Mouse (Mus musculus): Measurements from ENCODE around the gene Rnf187.
"Not testable (repeated sequence)": the region's sequence is repeated elsewhere in the genome, so short reads cannot be mapped to it uniquely, and the experiment has no call there.

Rnf187 gene

DNA sequence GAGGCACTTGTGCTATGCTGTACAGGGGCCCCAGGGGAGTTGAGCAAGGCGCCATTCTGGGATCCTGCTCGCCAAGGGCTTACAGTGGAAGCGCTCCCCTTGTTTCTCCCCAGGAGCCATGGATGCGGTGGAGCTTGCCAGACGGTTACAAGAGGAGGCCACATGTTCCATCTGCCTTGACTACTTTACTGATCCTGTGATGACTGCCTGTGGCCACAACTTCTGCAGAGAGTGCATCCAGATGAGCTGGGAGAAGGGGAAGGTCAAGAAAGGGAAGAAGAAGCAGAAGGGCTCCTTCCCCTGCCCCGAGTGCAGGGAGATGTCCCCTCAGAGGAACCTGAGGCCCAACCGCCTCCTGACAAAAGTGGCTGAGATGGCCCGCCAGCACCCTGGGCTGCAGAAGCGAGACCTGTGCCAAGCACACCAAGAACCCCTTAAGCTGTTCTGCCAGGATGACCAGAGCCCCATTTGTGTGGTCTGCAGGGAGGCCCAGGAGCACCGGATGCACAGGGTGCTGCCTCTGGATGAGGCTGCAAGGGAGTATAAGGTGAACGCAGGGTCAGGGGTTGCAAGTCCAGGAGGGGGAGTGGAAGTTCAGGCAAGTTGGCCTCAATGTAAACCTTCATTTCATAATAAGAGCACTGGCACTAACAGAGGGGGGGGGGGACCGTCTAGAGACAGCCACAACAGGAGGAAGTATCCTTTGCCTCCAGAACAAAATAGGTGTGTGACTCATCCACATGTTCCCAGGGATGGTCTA lies 26.5 kb upstream of the Rnf187 start:
- no peak for DNase-seq (ENCODE audit: low read depth)

- DNase-seq (ENCODE audit: low read depth), result no peak
These were observed 25.5 kb upstream of the Rnf187 start for GRCm38 (mm10) chr11:58964216-58964615.

GRCm38 (mm10) chr11:58963543-58963942 lies 24.8 kb upstream of the Rnf187 start:
- no peak for DNase-seq (ENCODE audit: low read depth)

DNA sequence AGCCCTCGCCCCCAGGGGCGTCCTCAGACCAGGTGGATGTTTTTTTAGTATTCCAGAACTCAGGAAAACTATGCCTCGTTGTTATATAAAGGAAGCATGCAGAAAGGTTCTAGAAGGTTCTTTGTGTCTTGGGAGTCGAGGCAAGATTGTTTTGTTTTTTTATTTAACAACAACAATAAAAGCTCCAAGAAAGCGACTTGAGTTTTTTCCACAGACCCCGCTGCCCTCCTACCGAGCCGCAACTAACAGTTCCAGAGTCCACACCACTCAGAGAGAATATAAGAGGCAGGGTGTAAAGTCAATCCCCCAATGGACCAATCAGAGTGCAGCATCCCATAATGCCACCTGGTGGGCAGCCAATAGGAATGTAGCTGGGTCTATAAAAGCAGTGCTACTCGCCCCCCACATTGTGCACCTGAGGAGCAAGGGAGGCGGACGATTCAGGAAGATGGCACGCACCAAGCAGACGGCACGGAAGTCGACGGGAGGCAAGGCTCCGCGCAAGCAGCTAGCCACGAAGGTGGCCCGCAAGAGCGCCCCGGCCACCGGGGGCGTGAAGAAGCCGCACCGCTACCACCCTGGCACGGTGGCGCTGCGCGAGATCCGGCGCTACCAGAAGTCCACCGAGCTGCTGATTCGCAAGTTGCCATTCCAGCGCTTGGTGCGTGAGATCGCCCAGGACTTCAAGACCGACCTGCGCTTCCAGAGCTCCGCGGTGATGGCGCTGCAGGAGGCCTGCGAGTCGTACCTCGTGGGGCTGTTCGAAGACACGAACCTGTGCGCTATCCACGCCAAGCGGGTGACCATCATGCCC lies 22.9 kb upstream of the Rnf187 start:
- DNase-seq (ENCODE audit: low read depth), result no peak

DNA sequence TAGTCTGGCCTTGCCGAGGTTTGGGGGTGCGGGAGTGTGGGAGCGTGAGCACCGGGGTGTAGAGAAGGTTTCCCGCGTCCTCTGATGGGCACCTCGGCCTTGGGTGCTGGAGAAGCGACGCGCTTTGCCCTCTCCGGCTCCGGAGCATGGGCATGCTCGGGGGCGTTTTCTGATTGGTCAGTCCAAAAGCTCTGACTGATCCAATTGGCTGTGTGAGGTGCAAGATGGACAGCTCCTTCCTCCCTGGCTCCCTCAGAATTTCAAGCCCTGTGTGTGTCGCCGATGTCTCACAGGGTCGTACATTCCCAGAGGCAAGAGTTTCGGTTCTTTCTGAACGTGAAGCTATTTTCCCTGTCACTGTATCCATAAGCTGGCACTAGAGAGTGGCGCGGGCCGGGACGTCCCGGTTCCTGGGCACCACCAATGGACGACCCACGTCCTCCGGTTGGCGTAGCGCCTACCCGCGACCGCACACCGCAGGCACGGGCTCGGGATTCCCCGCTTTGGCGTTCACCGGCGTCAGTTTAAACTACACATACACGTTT lies 21.3 kb upstream of the Rnf187 start:
- peak; percentile 89 for DNase-seq (ENCODE audit: low read depth)

DNA sequence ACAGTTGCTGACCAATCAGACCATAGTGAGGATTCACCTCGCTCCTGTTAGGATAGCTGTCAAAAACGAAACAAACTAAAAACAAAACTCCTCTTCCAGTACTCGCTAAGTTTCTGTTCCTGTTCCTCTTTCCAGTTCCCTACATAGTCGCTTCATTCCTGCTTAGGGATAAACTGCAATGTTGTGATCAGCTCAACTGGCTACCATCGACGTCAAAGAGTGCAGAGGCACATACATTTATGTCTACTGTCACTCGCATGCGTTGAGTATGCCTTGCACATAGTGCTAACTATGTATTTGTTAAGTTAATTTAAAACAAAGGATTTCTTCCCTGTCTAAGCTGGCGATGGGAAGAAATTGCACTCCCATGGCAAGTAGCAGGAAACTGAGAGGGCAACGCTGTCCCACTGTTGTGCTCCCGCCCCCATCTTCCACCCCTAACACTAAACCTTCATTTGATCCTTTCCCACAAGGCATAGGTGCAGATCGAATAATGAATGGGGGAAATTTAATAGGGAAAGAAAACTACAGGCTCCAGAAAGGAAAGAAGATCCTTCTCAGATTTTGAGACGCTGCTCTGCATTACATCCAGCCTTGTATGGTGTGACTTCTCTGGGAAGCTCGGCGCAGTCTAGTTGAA lies 20.6 kb upstream of the Rnf187 start:
- DNase-seq (ENCODE audit: low read depth), result no peak

DNA sequence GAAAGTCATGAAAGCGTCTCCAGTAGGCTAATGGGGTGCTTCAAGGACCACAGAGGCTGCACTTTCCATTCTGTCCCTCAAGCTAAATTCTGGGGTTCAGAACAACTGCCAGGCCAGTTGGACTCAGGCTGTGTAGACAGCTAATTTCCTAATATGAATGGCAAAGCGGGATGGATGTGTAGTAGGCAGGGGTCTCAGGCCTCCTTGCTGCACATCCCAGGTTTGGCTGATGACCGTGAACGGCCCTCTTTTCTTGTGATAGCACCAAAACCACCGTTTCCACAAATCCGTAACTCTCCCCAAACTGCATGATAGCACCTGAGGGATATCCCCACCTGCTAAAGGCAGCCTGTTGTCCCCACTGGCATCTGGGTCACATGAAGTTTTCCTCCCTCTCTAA lies 19.8 kb upstream of the Rnf187 start:
- DNase-seq (ENCODE audit: low read depth), result no peak

GRCm38 (mm10) chr11:58957226-58957914 lies 18.7 kb upstream of the Rnf187 start:
- no peak for DNase-seq (ENCODE audit: low read depth)

DNA sequence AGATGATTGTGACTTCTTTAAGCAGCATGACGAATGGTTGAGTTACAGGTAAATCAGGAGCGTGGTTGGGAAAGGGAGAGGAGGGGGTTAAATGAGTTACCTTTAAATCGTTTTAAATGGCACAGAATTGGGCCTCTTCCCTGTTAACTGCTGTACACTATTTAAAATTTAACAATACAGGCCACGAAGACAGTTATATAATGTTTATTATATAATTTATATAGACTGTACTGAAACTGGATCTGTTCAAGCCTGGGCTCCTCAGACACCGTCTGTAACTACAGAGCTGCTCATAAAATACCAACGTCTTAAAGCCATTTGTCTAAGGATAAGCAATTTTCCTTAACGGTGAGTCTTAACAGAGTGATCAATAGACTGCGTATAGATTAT lies 17.1 kb upstream of the Rnf187 start:
- no peak for DNase-seq (ENCODE audit: low read depth)

DNA sequence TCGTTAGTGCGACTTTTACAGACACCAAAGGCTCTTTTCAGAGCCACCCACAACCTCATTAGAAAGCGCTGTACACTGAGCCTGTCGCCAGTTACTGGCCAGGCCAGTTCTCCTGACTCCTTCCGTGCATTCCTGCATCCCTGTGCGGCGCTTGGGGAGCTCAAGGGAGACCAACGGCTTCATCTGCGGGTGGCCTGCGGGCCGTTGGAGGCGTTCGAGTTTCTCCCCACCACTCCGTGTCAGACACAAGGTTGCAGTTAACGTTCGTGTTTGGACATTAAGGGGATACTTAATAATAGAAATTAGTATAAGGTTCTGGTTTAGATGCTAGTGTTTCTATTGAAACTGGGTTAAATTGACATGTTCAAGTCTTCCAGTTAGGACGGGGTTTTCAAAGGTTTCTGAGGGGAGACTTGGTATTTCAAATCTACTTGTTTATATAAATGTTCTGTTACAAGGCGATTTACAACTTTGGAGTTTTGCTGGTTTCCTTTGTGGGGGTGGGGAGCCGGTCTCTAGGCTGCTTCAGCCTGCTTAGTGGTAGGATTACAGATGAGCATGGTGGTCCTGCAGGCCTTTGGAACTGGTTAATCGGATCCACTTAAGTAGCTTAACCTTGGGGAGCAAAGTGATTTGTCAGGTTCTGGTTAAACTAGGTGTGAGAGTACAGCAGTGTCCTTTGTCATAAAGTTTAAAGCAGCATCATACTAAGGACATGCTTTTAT lies 16.6 kb upstream of the Rnf187 start:
- DNase-seq (ENCODE audit: low read depth), result peak; percentile 49

- peak; percentile 92 for DNase-seq (ENCODE audit: low read depth)
These were observed 15.9 kb upstream of the Rnf187 start, which contains the start of the genes Hist3h2a and Trim17 for GRCm38 (mm10) chr11:58954420-58955142. Hist3h2a (plus strand) TSS chr11:58954685. Trim17 (plus strand) TSS chr11:58954685.

- DNase-seq (ENCODE audit: low read depth), result not testable (repeated sequence)
These were observed 15.4 kb upstream of the Rnf187 start for GRCm38 (mm10) chr11:58954170-58954419.

DNA sequence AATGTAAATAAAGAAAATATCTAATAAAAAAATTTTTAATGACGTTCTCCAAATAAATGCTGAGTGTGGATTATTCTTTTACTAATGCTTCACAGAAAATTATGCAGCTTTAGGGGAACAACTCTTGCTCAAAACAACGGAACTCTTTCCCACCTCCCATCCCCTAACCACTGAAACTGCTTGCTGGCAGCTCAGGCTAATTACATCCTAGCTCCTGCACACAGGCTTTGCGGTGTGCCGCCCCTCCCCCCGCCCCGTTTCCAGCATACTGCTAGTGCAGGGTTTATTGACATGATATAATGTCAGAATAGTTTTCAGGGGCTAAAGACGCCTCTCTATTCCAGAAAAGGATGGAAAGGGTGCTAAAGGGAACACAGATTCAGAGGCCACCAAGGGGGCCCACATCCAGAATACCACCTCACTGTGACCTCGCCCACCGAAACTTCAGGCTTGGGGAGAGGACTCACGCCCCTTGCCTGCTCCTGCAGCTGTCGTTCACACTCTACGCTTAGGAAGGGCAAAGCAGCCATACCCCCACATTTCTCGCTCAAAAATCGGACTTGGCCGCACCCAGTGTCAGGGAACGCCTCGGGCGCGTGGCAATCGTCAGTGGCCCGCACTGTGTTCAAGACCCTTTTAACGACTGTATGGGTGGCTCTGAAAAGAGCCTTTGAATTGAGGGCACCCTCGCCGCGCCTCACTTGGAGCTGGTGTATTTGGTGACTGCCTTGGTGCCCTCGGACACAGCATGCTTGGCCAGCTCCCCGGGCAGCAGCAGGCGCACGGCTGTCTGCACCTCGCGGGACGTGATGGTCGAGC lies 14.8 kb upstream of the Rnf187 start:
- no peak for DNase-seq (ENCODE audit: low read depth)

DNA sequence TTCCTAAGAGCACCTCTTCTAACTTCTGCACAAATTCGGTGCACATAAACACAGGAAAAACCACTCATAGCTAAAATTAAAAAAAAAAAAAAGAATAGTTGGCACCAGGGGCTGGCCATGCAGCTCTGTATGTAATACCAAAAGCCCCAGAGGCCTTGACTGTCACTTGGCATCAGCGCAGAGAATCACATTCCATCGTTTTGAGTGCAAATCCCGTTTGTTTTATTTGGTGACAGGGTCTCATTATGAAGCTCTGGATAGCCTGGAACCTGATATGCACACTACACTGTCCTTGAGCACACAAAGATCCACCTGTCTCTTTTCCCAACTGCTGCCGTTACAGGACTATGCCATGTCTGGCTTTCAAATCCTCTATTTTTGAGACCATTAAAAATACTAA lies 12.5 kb upstream of the Rnf187 start:
- no peak for DNase-seq (ENCODE audit: low read depth)

DNA sequence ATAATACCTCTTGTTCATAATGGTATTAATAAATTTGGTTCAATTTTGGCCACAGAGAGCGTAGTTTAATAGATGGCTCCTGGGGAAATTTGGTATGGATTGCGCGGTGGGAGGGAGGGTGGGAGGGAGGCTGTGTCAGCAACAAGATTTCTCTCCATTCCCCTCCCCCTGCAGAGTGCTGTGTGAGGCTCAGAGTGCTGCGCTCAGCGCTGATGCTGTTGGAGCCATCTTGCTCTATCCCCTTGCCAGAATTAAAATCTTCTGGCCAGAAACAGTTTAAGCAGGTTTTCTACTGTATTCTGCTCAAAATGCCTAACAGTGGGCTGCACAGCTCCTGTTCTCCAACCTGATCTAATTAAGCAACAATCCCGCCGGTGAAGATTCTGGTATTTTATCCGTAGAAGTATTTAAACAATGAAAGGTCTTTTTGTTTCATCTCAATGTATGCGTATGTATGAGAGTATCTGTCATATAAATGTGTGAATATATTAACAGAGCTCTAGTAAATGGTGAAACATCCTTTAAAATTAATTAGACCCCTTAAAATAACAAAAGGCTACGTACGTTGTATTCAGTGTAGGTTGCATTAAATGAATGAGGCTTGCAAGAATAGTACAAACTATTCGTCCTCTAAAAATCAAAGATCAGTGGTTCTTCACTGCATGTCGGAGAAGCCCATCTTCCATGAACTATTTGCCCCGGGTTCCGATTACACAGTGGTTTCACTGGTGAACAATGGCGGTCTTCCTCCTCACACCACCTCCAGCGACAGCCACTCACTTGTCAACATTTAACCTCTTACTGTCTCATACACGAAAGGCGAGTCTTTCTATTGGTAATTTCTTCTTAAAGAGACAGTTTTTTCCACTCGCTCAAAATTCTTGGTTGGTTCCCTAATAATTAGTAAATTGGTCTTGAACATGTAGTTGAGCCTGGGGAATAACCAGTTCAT lies 11.0 kb upstream of the Rnf187 start:
- no peak for DNase-seq (ENCODE audit: low read depth)

DNA sequence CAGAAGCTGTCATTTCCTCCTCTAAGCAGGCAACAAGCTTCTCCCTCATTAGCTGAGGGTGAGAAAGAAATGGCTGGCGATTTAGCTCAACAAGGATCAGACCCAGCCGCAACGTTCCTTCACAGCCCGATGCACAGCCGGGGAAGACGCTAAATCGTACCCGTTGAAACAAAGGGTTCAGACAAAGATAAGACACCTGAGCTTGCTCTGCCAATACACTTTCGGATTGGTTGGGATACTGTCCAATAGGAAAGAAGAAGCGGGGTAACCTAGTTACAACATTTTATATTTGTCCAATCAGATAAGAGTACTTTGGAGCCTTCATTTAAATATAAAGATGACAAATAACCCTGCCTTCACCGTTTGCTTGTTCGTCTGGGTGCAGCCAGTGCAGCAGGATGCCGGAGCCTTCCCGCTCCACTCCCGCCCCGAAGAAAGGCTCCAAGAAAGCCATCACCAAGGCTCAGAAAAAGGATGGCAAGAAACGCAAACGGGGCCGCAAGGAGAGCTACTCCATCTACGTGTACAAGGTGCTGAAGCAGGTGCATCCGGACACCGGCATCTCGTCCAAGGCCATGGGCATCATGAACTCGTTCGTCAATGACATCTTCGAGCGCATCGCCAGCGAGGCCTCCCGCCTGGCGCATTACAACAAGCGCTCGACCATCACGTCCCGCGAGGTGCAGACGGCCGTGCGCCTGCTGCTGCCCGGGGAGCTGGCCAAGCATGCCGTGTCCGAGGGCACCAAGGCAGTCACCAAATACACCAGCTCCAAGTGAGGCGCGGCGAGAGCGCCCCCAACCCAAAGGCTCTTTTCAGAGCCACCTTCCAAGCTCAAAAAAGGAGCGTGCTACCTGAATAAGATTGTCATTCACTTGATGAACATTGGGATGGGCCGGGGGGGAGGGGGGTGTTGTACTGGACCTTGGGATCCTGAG lies 10.1 kb upstream of the Rnf187 start, which contains the start of gene Hist3h2ba:
TSS of gene Hist3h2ba (plus strand) at position 379 of the 938 bp plus-strand sequence.
- no peak for DNase-seq (ENCODE audit: low read depth)

GRCm38 (mm10) chr11:58947798-58948528 lies 9.2 kb upstream of the Rnf187 start:
- no peak for DNase-seq (ENCODE audit: low read depth)

Data from NIH3T3 (cell line).